Mouse (Mus musculus): ENCODE measurements around the gene Nr3c2. TPM values are rescaled to one million over a fixed set of nuclear protein-coding genes. Genes with fewer than 3 reads are reported as not detected.

The Nr3c2 gene
- polyA plus RNA-seq, 1 experiment from 2014 or later, result 2.9 TPM

GRCm38 (mm10) chr8:77033706-77034464 lies 134.6 kb downstream of the Nr3c2 start:
- no peak overlapping the region for H3K27ac ChIP-seq (ENCODE audit: low read depth)
- no peak overlapping the region for H3K4me2 ChIP-seq (ENCODE audit: low read length)
- H3K4me3 ChIP-seq (ENCODE audit: low read depth, low read length), result no peak overlapping the region
- ATAC-seq (replicated peaks; ENCODE audit: low FRiP score, low TSS enrichment, low read depth) (no peak), DNase-seq (ENCODE audit: low spot score) (no peak)
- 36% methylated on average over 3 of the region's 3 CpGs for WGBS
- H3K9me3 ChIP-seq (ENCODE audit: control insufficient read depth, low read length), result no peaks in the 10 kb centered on the region
- no peaks in the 10 kb centered on the region for H3K36me3 ChIP-seq (ENCODE audit: control insufficient read depth, insufficient read depth, low read length)
- no peaks in the 10 kb centered on the region for H3K27me3 ChIP-seq (replicated peaks; ENCODE audit: control insufficient read depth, insufficient read depth, low read length)
- no peaks in the 10 kb centered on the region for H3K4me1 ChIP-seq (replicated peaks; ENCODE audit: control insufficient read depth, insufficient read depth, low read length)
- H3K9ac ChIP-seq (ENCODE audit: low read length), result no peak overlapping the region

DNA sequence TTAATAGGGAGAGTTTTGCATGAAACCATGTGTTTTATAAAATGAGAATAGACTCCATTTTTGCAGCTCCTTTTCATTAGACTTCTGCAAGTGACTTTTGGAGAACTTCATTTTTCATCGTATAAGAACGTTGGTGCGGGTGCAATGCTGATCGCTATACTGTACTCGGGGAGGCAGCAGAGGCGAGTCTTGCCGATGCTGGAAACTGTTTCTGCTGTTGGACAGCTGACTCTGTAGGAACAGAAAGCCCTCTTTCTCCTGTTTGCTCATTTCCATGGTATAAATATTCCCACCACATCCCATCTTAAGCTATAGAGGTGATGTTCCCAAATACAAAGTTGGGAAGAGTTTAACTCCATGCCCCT lies 135.2 kb downstream of the Nr3c2 start:
- Histone ChIP-seq H3K4me1 (replicated peaks; ENCODE audit: control insufficient read depth, insufficient read depth, low read length) (no peaks in the 10 kb centered on the region), H3K4me3 (ENCODE audit: low read depth, low read length) (no peak overlapping the region), H3K9me3 (ENCODE audit: control insufficient read depth, low read length) (no peaks in the 10 kb centered on the region), H3K4me2 (ENCODE audit: low read length) (no peak overlapping the region), H3K9ac (ENCODE audit: low read length) (no peak overlapping the region), H3K27ac (ENCODE audit: low read depth) (no peak overlapping the region), H3K36me3 (ENCODE audit: control insufficient read depth, insufficient read depth, low read length) (no peaks in the 10 kb centered on the region), H3K27me3 (replicated peaks; ENCODE audit: control insufficient read depth, insufficient read depth, low read length) (no peaks in the 10 kb centered on the region)
- ATAC-seq (replicated peaks; ENCODE audit: low FRiP score, low TSS enrichment, low read depth) (no peak), DNase-seq (ENCODE audit: low spot score) (no peak)
- 40% methylated on average over 7 of the region's 7 CpGs for WGBS

DNA sequence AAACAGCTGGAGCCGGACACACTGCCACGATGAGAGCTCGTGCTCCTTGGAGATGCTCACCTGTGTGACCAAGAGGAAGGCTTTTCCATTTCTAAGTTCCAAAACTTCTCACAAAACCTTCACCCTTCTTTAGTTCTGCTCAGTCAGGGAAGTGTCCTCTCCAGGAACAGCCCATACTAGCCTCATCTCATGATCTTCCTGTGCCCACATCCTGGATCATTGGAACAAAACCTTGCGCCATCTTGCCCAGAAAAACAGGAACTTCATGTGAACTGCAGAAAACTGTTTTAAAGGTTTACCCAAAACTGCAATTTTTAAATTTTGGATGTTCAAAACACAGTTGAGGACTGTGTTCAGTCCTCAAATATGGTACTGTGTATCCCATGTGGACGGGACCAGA lies 142.0 kb downstream of the Nr3c2 start:
- ATAC-seq (replicated peaks; ENCODE audit: low FRiP score, low TSS enrichment, low read depth) (no peak), DNase-seq (ENCODE audit: low spot score) (no peak)
- H3K27ac ChIP-seq (ENCODE audit: low read depth), result no peak overlapping the region
- H3K9ac ChIP-seq (ENCODE audit: low read length), result no peak overlapping the region
- no peaks in the 10 kb centered on the region for H3K27me3 ChIP-seq (replicated peaks; ENCODE audit: control insufficient read depth, insufficient read depth, low read length)
- no peaks in the 10 kb centered on the region for H3K9me3 ChIP-seq (ENCODE audit: control insufficient read depth, low read length)
- WGBS, result 92% methylated on average over 5 of the region's 5 CpGs
- H3K36me3 ChIP-seq (ENCODE audit: control insufficient read depth, insufficient read depth, low read length), result no peaks in the 10 kb centered on the region
- H3K4me2 ChIP-seq (ENCODE audit: low read length), result no peak overlapping the region
- H3K4me1 ChIP-seq (replicated peaks; ENCODE audit: control insufficient read depth, insufficient read depth, low read length), result no peaks in the 10 kb centered on the region
- no peak overlapping the region for H3K4me3 ChIP-seq (ENCODE audit: low read depth, low read length)

GRCm38 (mm10) chr8:77044849-77045248 lies 145.6 kb downstream of the Nr3c2 start:
- Histone ChIP-seq H3K9ac (ENCODE audit: low read length) (no peak overlapping the region), H3K27me3 (replicated peaks; ENCODE audit: control insufficient read depth, insufficient read depth, low read length) (no peaks in the 10 kb centered on the region), H3K4me3 (ENCODE audit: low read depth, low read length) (no peak overlapping the region), H3K4me2 (ENCODE audit: low read length) (no peak overlapping the region), H3K36me3 (ENCODE audit: control insufficient read depth, insufficient read depth, low read length) (no peaks in the 10 kb centered on the region), H3K9me3 (ENCODE audit: control insufficient read depth, low read length) (no peaks in the 10 kb centered on the region), H3K27ac (ENCODE audit: low read depth) (no peak overlapping the region), H3K4me1 (replicated peaks; ENCODE audit: control insufficient read depth, insufficient read depth, low read length) (no peaks in the 10 kb centered on the region)
- 0 out of 2 replicates have a peak, but pooled peaks have one; percentile 55 for ATAC-seq (replicated peaks; ENCODE audit: low FRiP score, low TSS enrichment, low read depth)
- DNase-seq (ENCODE audit: low spot score), result no peak
- 65% methylated on average over 12 of the region's 12 CpGs for WGBS

DNA sequence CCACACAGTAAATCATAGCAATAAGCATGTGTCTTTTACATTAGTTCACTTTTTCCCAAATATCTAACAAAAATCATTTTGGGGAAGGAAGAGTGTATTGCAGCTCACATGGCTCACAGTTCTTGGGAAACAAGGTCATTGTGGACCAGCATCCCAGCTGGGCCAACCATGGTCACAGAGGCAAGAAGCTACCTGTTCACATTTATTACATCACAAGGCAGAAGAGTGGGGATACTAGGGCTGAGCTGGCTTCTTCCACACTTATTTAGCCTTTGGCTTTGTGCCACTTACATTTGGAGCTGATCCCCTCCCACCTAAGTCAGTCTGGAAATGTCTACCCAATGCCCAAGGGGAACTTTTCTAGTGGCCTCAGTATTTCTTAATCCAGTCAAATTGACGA lies 146.5 kb downstream of the Nr3c2 start:
- Histone ChIP-seq H3K9me3 (ENCODE audit: control insufficient read depth, low read length) (no peaks in the 10 kb centered on the region), H3K9ac (ENCODE audit: low read length) (no peak overlapping the region), H3K4me3 (ENCODE audit: low read depth, low read length) (no peak overlapping the region), H3K27ac (ENCODE audit: low read depth) (no peak overlapping the region), H3K4me2 (ENCODE audit: low read length) (no peak overlapping the region), H3K4me1 (replicated peaks; ENCODE audit: control insufficient read depth, insufficient read depth, low read length) (no peaks in the 10 kb centered on the region), H3K36me3 (ENCODE audit: control insufficient read depth, insufficient read depth, low read length) (no peaks in the 10 kb centered on the region), H3K27me3 (replicated peaks; ENCODE audit: control insufficient read depth, insufficient read depth, low read length) (no peaks in the 10 kb centered on the region)
- ATAC-seq (replicated peaks; ENCODE audit: low FRiP score, low TSS enrichment, low read depth) (no peak), DNase-seq (ENCODE audit: low spot score) (no peak)
- 92% methylated on average over 1 of the region's 1 CpGs for WGBS

- Histone ChIP-seq H3K4me1 (replicated peaks; ENCODE audit: control insufficient read depth, insufficient read depth, low read length) (no peaks in the 10 kb centered on the region), H3K36me3 (ENCODE audit: control insufficient read depth, insufficient read depth, low read length) (no peaks in the 10 kb centered on the region), H3K4me3 (ENCODE audit: low read depth, low read length) (no peak overlapping the region), H3K9me3 (ENCODE audit: control insufficient read depth, low read length) (no peaks in the 10 kb centered on the region), H3K4me2 (ENCODE audit: low read length) (no peak overlapping the region), H3K27ac (ENCODE audit: low read depth) (no peak overlapping the region), H3K9ac (ENCODE audit: low read length) (no peak overlapping the region), H3K27me3 (replicated peaks; ENCODE audit: control insufficient read depth, insufficient read depth, low read length) (no peaks in the 10 kb centered on the region)
- WGBS, result 42% methylated on average over 5 of the region's 5 CpGs
- no peak for ATAC-seq (replicated peaks; ENCODE audit: low FRiP score, low TSS enrichment, low read depth)
- no peak for DNase-seq (ENCODE audit: low spot score)
These were observed 147.0 kb downstream of the Nr3c2 start for GRCm38 (mm10) chr8:77046217-77046616.

- ATAC-seq (replicated peaks; ENCODE audit: low FRiP score, low TSS enrichment, low read depth) (no peak), DNase-seq (ENCODE audit: low spot score) (no peak)
- Histone ChIP-seq H3K4me3 (ENCODE audit: low read depth, low read length) (no peak overlapping the region), H3K9ac (ENCODE audit: low read length) (no peak overlapping the region), H3K27ac (ENCODE audit: low read depth) (no peak overlapping the region), H3K4me2 (ENCODE audit: low read length) (no peak overlapping the region), H3K9me3 (ENCODE audit: control insufficient read depth, low read length) (no peaks in the 10 kb centered on the region), H3K4me1 (replicated peaks; ENCODE audit: control insufficient read depth, insufficient read depth, low read length) (no peaks in the 10 kb centered on the region), H3K27me3 (replicated peaks; ENCODE audit: control insufficient read depth, insufficient read depth, low read length) (no peaks in the 10 kb centered on the region), H3K36me3 (ENCODE audit: control insufficient read depth, insufficient read depth, low read length) (no peaks in the 10 kb centered on the region)
- 56% methylated on average over 3 of the region's 3 CpGs for WGBS
These were observed 147.5 kb downstream of the Nr3c2 start for GRCm38 (mm10) chr8:77046731-77047130.

GRCm38 (mm10) chr8:77051399-77052275 lies 152.4 kb downstream of the Nr3c2 start:
- no peak for DNase-seq (ENCODE audit: low spot score)
- no peaks in the 10 kb centered on the region for H3K36me3 ChIP-seq (ENCODE audit: control insufficient read depth, insufficient read depth, low read length)
- H3K4me3 ChIP-seq (ENCODE audit: low read depth, low read length), result no peak overlapping the region
- H3K4me2 ChIP-seq (ENCODE audit: low read length), result no peak overlapping the region
- H3K9ac ChIP-seq (ENCODE audit: low read length), result no peak overlapping the region
- H3K27me3 ChIP-seq (replicated peaks; ENCODE audit: control insufficient read depth, insufficient read depth, low read length), result no peaks in the 10 kb centered on the region
- ATAC-seq (replicated peaks; ENCODE audit: low FRiP score, low TSS enrichment, low read depth), result no peak
- 71% methylated on average over 10 of the region's 10 CpGs for WGBS
- H3K9me3 ChIP-seq (ENCODE audit: control insufficient read depth, low read length), result no peaks in the 10 kb centered on the region
- H3K4me1 ChIP-seq (replicated peaks; ENCODE audit: control insufficient read depth, insufficient read depth, low read length), result no peaks in the 10 kb centered on the region
- H3K27ac ChIP-seq (ENCODE audit: low read depth), result no peak overlapping the region
